Mouse (Mus musculus) right cerebral cortex, postnatal 14 days (tissue): ENCODE measurements at regions not wholly inside any gene's neighbourhood (a gene's known extent, or its start where the extent isn't known, plus 50 kb on each side); places are given as distances from the start of the nearest gene placed in this dataset.
A peak's percentile ranks its signal among the peaks of the same experiment; 100 is the strongest.

Experiments
- DNase-seq: peaks from one replicate; pipeline ENCODE4 v3.0.0; 2022

DNA sequence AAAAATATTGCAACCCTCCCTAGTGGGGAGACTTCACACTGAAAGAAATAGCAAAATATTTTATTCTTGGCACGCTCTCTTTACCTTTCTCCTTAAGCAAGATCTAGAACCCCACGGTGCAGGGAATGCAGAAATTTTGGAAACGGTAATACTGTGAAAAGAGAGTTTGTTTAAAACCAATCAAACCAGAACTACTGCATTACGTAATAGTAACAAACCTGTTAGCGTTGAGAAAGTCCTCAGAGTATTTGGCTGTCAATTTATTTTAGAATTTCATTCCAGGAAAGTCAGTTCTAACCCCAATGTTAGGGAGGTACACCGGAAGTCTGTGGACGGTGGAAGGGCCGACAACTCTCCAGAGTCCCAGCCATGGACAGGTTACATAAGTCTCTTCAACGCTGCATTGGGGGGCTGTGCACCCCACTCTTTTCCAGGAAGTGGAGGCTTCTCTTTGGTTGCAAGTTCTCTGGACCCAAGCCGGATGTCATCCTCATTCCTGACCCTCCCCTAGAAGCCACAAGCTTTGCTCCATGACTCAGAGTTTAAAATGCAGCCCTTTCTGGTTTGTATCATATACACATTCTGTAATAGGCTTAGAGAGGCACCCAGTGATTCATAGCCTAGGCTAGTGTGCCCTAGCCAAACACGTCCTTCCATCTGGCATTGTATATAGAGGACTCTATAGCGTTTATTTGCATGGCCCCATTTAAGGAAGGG is 105.0 kb upstream of the Frmd6 start:
- DNase-seq: no peak

DNA sequence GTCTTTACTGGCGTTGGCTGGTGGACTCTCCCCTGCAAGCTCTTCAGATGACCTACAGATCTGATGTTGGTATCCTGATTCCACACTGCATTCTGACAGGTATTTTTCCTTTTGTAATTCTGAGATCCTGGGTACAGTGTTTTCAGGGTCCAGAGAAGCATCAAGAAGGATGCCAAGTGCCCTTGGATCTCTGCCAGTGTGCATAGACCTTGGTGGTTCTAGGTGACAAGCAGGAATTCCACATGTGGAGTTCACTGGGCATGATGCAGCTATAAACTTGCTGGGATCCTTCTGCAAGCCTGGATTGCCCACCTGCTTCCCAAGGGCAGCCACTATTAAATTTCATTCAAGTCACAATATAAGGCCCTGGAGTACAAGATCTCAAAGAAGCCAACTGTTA is 100.0 kb upstream of the Frmd6 start:
- no peak for DNase-seq

DNA sequence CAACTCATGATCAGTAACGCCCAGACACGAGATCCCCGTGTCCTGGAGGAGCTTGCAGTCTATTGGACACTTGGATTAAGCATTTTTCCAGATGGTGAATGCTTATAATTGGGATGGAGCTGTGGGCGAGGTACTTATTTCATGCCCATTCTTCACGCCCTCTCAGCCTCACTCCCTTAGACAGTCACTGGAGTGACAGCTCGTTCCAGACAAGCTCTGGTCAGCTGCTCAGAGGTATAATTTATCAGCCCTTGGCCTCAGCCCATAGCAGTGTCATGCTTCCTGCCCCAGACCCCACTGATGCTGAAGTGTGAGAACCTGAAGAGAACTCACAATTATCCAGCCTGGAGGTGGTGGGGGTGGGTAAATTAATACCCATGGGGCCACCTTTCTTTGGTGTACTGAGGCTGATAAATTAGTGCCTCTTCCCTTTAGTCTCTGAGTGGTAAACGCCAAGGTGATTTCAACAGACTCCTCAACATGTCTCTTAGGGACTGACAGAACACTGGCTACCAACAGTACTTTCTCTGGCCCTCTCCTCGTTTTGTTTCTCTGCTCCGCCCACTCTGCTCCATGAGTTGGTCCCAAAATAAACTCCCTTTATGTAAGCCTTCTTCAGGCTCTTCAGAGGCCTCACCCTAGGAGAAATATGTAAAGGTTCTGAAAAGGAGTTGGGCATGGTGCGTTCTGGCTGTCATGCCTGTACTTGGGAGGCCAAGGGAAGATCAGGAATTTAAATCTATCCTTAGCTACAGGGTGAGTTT is 97.6 kb upstream of the Frmd6 start:
- DNase-seq: no peak

DNA sequence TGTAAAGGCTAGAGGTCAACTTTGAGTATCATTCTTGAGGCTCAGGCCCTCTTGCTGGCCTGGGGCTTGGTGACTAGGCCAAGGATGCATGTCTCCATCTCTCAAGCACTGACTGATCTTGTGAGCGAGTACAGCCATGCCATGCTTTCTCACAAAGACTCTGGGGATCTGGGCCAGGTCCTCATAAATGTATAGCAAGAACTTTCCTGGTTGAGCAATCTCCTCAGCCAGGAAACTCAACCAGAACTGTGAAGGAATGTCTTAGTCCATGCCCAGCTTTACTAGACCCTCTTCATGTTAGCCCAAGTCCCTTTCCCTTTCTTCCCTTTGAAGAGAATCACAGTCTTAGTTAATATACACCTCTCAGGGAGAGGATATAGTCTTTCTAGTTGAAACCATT is 96.9 kb upstream of the Frmd6 start:
- DNase-seq: no peak

- DNase-seq: no peak
Measured at GRCm38 (mm10) chr12:70729961-70730360, 95.4 kb upstream of the Frmd6 start.

DNA sequence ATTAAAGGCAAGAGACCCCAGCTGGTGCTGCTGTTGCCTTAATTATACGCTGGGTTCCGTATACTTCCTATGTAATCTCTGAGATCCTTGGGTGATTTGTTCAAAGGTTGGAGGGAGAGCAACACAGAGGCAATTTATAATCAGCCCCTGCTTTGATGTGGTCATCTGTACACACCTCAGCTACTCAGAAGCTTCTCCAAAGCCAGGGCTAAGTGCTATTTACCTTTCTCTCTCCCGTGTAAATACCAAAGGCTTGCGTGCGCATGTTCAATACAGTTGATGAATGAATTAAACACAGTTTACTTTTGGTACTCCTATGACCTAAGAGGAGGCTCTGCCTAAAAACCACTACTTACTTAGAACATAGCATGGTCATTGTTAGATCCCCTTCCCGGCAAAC is 93.8 kb upstream of the Frmd6 start:
- no peak for DNase-seq

DNA sequence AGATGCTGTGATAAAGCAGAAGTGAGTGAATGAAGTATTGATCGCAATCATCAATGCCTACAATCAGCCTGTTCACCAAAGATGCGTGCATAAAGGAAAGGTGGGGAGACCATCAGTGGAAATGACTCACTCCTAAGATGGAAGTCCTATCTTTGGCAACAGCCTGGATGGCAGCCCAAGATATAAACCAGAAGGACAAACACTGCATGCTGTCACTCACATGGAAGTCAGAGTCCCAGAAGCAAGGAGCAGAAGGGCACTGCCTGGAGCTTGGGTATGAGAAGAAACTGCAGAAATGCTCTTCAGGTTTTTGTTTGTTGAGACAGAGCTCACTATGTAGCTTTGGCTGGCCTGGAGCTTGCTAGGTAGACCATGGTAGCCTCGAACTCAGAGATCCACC is 92.7 kb upstream of the Frmd6 start:
- no peak for DNase-seq

- DNase-seq: no peak
Measured at GRCm38 (mm10) chr12:70738554-70738953, 86.8 kb upstream of the Frmd6 start.

GRCm38 (mm10) chr12:70739316-70739715 is 86.0 kb upstream of the Frmd6 start:
- no peak for DNase-seq

DNA sequence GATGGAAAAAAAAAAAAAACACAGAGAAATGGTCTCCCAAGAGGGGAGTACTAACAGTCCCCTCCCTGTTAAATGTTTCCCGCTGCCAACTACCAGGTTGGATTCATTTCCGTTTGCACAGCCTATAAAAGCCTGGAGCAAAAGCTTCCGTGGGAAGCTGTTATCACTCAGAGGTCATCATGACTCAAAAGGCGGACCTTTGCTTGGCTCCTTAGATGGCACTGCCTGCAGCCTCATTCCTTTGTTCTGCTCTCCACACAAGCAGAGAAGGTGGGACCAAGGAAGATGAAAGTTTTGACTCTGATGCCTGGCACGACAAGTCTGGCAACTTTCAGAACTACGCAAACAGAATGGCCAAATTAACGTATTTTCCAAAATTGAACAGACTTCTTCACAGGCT is 85.5 kb upstream of the Frmd6 start:
- no peak for DNase-seq

DNA sequence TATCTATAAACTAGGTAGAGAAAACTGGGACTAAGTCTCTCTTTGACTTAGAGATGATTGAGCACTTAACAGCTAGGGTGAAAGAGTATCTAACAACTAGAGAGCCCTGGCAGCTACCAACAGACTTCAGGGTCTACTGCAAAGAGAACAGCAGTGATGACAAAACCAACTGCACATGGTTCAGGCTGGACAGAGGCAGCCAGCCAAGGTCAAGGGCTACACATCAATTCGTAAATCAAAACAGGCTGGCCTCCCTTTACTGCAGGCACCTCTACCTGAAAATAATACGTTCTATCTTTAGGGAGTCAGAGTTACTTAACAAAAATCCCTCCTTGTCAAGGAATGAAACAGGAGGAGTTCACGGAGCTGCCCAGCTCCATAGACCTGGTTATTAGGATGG is 82.5 kb upstream of the Frmd6 start:
- no peak for DNase-seq

GRCm38 (mm10) chr12:70745681-70746080 is 79.6 kb upstream of the Frmd6 start:
- no peak for DNase-seq

GRCm38 (mm10) chr12:70749651-70750050 is 75.7 kb upstream of the Frmd6 start:
- DNase-seq: no peak

DNA sequence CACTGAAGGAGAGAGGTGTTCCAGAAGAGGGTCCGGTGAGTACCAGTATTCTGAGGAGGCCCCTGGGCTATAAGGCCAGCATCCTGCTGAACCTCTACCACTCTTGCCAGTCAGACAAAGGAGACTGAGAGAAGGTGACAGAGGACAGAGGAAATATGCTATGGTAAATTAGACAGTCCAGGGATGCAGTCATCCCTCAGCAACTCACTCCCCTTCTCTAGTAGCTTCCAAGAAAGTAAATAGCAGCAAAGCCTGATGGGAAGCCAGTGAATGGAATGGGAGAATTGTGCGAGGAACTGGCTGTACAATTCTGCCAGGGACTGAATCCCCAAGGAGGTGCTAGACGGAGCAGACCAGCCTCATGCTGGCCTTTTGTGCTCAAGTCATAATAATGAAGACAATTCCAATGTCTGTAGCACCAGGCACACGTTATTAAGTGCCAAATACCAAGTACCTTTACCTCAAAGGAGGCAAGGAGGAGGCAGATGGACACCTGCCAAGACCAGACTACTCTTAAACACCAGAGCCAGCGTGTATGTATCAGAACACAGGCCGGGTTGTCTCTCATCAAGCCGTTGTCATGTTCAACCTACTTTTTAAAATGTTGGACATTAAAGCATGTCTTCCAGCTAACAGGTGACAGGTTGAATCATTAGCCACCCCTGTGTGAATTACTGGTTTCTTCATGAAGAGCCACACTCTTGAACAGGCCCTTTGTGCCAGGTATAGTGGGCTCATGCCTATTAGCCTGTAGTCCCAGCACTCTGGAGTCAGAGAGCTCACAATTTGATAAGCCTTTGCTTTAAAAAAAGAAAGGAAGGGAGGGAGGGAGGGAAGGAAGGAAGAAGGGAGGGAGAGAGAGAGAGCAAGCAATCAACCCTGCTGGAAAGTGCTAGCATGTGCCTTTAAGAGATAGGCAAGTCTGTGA is 74.4 kb upstream of the Frmd6 start:
- no peak for DNase-seq

- DNase-seq: peak; percentile 26
Measured at GRCm38 (mm10) chr12:70752266-70752910, 72.9 kb upstream of the Frmd6 start.

DNA sequence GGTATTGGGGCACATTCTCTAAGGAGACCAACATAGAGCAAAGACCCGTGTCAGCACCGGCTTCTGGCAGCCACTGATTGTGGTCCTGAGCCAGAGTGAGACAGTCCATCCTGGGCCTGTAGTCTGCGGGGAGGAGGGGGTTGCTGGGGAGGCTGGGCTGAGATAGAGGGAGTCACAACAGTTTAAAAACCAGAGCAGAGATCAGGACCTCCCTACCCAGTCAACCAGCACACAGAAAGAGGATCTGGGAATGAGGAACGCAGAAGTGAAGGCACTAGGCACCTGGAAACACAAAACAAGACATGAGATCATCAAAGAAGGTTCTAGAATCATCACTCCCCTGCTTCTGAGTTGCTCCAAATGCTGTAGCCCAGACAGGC is 72.4 kb upstream of the Frmd6 start:
- no peak for DNase-seq

GRCm38 (mm10) chr12:70753458-70753857 is 71.9 kb upstream of the Frmd6 start:
- no peak for DNase-seq

DNA sequence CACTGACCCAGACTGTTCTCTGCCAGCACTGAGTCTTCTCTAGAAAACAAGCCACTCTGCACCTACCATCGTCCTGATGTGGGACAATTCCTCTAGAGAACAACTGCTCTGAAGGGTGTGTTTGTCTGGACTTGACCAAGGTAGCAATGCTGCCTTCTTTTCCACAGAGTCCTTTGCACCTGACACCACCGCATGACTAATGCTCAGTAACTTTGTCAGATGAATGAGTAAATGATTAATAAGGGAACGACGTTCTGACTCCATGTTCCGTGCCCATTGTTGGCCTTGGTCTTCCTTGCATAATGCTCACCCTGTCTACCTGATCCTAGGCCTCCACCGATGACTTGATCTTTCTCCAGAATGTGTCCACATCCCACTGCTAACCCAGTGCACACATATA is 67.2 kb upstream of the Frmd6 start:
- no peak for DNase-seq

DNA sequence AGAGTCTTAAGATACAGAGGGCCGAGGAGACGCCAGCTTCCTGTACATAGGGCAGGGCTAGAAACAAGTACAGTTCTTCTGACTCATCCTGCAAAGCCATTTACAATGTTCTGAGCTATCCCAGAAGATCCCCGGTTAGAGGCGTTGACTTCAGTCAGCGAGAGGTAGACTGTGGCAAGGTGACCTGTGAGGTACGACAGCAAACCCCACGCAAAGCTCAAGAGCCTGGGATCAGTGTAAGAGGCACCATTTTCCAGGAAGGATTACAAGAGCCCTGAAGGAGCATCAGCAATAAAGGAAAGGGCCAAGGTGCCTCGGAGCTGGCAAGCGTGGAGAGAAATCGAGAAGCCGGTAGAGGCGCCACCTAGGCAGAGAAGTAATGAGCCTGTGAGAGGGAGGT is 61.8 kb upstream of the Frmd6 start:
- no peak for DNase-seq

DNA sequence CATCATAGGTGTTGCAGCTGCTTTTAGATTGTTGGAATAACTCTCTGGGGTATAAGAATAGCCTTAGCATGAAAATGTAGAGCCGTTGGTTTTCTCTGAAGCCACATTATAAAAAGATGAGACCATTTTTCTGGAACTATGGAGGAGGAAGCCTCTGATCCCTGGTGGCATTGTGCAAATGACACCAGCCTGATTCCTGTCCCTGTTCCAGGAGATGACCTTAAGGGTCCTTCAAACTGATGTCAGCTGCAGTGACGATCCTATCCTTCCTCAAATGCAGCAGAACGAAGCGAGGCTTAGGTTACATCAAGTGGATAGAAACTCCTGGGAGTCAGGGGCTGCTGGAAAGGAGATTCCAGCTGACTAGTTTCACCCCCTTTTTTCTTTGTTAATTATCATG is 59.0 kb upstream of the Frmd6 start:
- no peak for DNase-seq

GRCm38 (mm10) chr12:70767959-70768358 is 57.4 kb upstream of the Frmd6 start:
- no peak for DNase-seq

- no peak for DNase-seq
Measured at GRCm38 (mm10) chr12:70768745-70769144, 56.6 kb upstream of the Frmd6 start.

DNA sequence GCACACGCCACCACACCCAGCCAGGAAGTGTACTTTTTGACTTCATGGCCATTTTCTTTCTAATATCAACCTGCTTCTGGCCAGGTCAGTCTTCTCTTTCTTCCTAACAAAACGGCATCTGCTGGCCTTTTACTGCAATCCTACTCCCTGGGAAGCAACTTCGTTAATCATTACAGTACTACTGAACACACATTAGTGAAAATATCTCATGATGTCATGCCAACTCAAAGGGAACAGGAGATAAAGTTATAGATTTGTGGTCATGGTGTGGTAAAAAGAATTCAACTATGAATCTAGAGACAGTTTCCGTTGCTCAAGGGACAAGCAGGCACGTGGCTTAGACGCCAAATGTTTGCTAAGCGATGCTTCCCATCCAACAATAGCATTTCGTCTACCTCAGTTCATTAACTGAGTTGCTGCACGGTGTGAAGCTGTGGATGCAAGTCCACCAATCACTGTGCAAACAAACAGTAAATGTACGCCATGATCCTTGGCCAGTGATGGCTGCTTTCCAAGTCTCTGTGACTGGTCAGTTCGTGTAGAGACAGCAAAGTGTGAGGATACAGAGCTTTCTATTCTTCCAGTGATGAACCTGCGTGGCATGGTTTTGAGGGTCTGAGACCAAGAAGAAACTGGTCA is 55.7 kb upstream of the Frmd6 start:
- DNase-seq: no peak
